Mouse (Mus musculus): ENCODE results near the gene Jpt1. TPM values are rescaled to one million over a fixed set of nuclear protein-coding genes. Genes with fewer than 3 reads are reported as not detected.

The Jpt1 gene
- polyA plus RNA-seq, 1 experiment: 320 TPM

DNA sequence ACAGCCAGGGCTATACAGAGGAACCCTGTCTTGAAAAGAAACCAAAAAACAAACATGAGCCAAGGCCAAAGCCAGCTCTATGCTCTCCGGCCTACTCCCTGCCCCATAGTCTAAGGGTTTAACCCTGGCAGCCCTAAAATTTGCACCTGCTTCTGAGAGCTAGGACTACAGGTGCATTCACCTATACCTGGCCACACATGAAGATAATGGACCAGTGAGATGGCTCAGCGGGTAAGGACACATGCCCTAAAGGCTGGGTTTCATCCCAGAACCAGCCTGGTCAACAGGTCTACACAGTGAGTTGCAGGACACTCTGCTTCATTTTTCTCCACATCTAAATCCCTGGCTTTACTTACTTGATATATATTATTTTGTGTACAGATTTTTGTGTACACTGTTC lies 8.1 kb upstream of the Jpt1 start:
- H3K27me3 ChIP-seq (ENCODE audit: control insufficient read depth, insufficient read depth, insufficient read length): no peaks in the 10 kb centered on the region
- no peak overlapping the region for H3K4me3 ChIP-seq (ENCODE audit: insufficient read depth, poor library complexity, severe bottlenecking)
- peaks cover 17% of the 10 kb centered on the region for H3K79me3 ChIP-seq (ENCODE audit: low read depth)
- peaks cover 36% of the 10 kb centered on the region for H3K79me2 ChIP-seq (ENCODE audit: control insufficient read depth, insufficient read depth)
- H3K36me3 ChIP-seq (ENCODE audit: control insufficient read depth, insufficient read depth): peaks cover 45% of the 10 kb centered on the region
- TF ChIP-seq MYOG (IDR thresholded peaks at IDR 0.05; ENCODE audit: control insufficient read depth, extremely low read depth, insufficient read length): no peak
- TF ChIP-seq CEBPB (IDR thresholded peaks at IDR 0.05; ENCODE audit: low read depth): no peak
- no peak for TF ChIP-seq MAX (IDR thresholded peaks at IDR 0.05)
- no peak for TF ChIP-seq CTCF (IDR thresholded peaks at IDR 0.05; ENCODE audit: control insufficient read depth, insufficient read depth, insufficient read length)
- TF ChIP-seq MYOD1 (IDR thresholded peaks at IDR 0.05; ENCODE audit: control insufficient read depth, insufficient read length, low read depth): no peak
- TF ChIP-seq FOSL1 (IDR thresholded peaks at IDR 0.05; ENCODE audit: insufficient read depth, low read length, poor library complexity, severe bottlenecking): no peak
- TF ChIP-seq USF1 (IDR thresholded peaks at IDR 0.05; ENCODE audit: low read depth): no peak
- H3ac ChIP-seq (ENCODE audit: control insufficient read depth, insufficient read length, low read depth): no peak overlapping the region

DNA sequence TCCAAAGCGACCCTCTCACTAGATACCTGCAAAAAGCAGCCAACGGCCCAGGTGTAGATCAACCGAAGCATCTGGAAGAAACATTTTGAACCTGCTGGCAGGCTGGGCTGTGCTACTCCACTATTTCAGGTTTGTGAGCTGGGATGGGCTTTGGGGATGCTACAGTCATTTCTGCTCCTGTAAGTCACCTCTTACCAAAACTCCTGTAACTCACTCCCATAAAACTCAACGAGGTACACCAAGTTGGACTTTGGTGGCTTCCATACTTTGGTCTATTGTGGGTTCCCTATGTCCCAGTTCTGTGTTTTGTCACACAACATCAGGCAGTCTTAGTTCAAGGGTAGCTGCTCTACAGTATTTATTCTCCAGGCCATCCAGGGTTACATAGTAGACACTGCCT lies 6.9 kb upstream of the Jpt1 start:
- no peak overlapping the region for H3ac ChIP-seq (ENCODE audit: control insufficient read depth, insufficient read length, low read depth)
- H3K27me3 ChIP-seq (ENCODE audit: control insufficient read depth, insufficient read depth, insufficient read length): no peaks in the 10 kb centered on the region
- H3K4me3 ChIP-seq (ENCODE audit: insufficient read depth, poor library complexity, severe bottlenecking): no peak overlapping the region
- H3K79me3 ChIP-seq (ENCODE audit: low read depth): peaks cover 7% of the 10 kb centered on the region
- H3K36me3 ChIP-seq (ENCODE audit: control insufficient read depth, insufficient read depth): peaks cover 34% of the 10 kb centered on the region
- TF ChIP-seq FOSL1 (IDR thresholded peaks at IDR 0.05; ENCODE audit: insufficient read depth, low read length, poor library complexity, severe bottlenecking): no peak
- H3K79me2 ChIP-seq (ENCODE audit: control insufficient read depth, insufficient read depth): peaks cover 24% of the 10 kb centered on the region

- Histone ChIP-seq H3K36me3 (ENCODE audit: control insufficient read depth, insufficient read depth) (peaks cover 25% of the 10 kb centered on the region), H3ac (ENCODE audit: control insufficient read depth, insufficient read length, low read depth) (no peak overlapping the region), H3K4me3 (ENCODE audit: insufficient read depth, poor library complexity, severe bottlenecking) (no peak overlapping the region), H3K79me2 (ENCODE audit: control insufficient read depth, insufficient read depth) (peaks cover 16% of the 10 kb centered on the region), H3K79me3 (ENCODE audit: low read depth) (no peaks in the 10 kb centered on the region), H3K27me3 (ENCODE audit: control insufficient read depth, insufficient read depth, insufficient read length) (no peaks in the 10 kb centered on the region)
- TF ChIP-seq USF1 (IDR thresholded peaks at IDR 0.05; ENCODE audit: low read depth): no peak
- TF ChIP-seq MYOG (IDR thresholded peaks at IDR 0.05; ENCODE audit: control insufficient read depth, extremely low read depth, insufficient read length): no peak
- no peak for TF ChIP-seq MYOD1 (IDR thresholded peaks at IDR 0.05; ENCODE audit: control insufficient read depth, insufficient read length, low read depth)
- TF ChIP-seq FOSL1 (IDR thresholded peaks at IDR 0.05; ENCODE audit: insufficient read depth, low read length, poor library complexity, severe bottlenecking): no peak
- no peak for TF ChIP-seq CTCF (IDR thresholded peaks at IDR 0.05; ENCODE audit: control insufficient read depth, insufficient read depth, insufficient read length)
Observed at GRCm38 (mm10) chr11:115520218-115520617, 6.0 kb upstream of the Jpt1 start.

GRCm38 (mm10) chr11:115519581-115519980 lies 5.4 kb upstream of the Jpt1 start:
- no peak for TF ChIP-seq CTCF (IDR thresholded peaks at IDR 0.05; ENCODE audit: control insufficient read depth, insufficient read depth, insufficient read length)
- no peak for TF ChIP-seq CEBPB (IDR thresholded peaks at IDR 0.05; ENCODE audit: low read depth)
- Histone ChIP-seq H3K79me2 (ENCODE audit: control insufficient read depth, insufficient read depth) (peaks cover 9% of the 10 kb centered on the region), H3K79me3 (ENCODE audit: low read depth) (no peaks in the 10 kb centered on the region), H3K4me3 (ENCODE audit: insufficient read depth, poor library complexity, severe bottlenecking) (no peak overlapping the region), H3K27me3 (ENCODE audit: control insufficient read depth, insufficient read depth, insufficient read length) (no peaks in the 10 kb centered on the region), H3ac (ENCODE audit: control insufficient read depth, insufficient read length, low read depth) (no peak overlapping the region), H3K36me3 (ENCODE audit: control insufficient read depth, insufficient read depth) (peaks cover 19% of the 10 kb centered on the region)

DNA sequence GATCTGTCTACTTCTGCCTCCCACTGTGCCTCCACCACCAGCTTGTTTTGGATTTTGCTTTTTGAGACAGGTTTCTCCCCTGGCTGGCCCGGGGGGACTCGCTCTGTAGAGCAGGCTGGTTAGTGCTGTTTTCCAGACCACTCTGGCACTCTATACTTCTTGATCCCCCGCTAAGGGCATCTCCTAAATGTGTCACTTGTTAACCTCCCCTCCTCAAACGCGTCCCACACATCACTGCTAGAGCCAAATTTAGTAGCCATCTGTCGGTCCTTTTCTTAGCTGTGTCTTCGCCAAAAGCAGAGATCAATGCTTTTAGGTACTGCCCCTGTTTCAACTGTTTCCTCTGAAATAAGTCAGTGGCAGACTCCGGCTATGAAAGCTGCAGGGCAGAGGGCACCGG lies 4.5 kb upstream of the Jpt1 start:
- H3ac ChIP-seq (ENCODE audit: control insufficient read depth, insufficient read length, low read depth): no peak overlapping the region
- no peaks in the 10 kb centered on the region for H3K27me3 ChIP-seq (ENCODE audit: control insufficient read depth, insufficient read depth, insufficient read length)
- H3K36me3 ChIP-seq (ENCODE audit: control insufficient read depth, insufficient read depth): peaks cover 10% of the 10 kb centered on the region
- peaks cover 4% of the 10 kb centered on the region for H3K79me3 ChIP-seq (ENCODE audit: low read depth)
- H3K79me2 ChIP-seq (ENCODE audit: control insufficient read depth, insufficient read depth): peaks cover 7% of the 10 kb centered on the region
- H3K4me3 ChIP-seq (ENCODE audit: insufficient read depth, poor library complexity, severe bottlenecking): no peak overlapping the region
- TF ChIP-seq MYOG (IDR thresholded peaks at IDR 0.05; ENCODE audit: control insufficient read depth, extremely low read depth, insufficient read length) (no peak), USF1 (IDR thresholded peaks at IDR 0.05; ENCODE audit: low read depth) (no peak), FOSL1 (IDR thresholded peaks at IDR 0.05; ENCODE audit: insufficient read depth, low read length, poor library complexity, severe bottlenecking) (no peak), MYOD1 (IDR thresholded peaks at IDR 0.05; ENCODE audit: control insufficient read depth, insufficient read length, low read depth) (no peak), CEBPB (IDR thresholded peaks at IDR 0.05; ENCODE audit: low read depth) (no peak), CTCF (IDR thresholded peaks at IDR 0.05; ENCODE audit: control insufficient read depth, insufficient read depth, insufficient read length) (no peak), MAX (IDR thresholded peaks at IDR 0.05) (no peak)

- no peak for TF ChIP-seq FOSL1 (IDR thresholded peaks at IDR 0.05; ENCODE audit: insufficient read depth, low read length, poor library complexity, severe bottlenecking)
- no peak for TF ChIP-seq MAX (IDR thresholded peaks at IDR 0.05)
- TF ChIP-seq USF1 (IDR thresholded peaks at IDR 0.05; ENCODE audit: low read depth): no peak
- no peaks in the 10 kb centered on the region for H3K27me3 ChIP-seq (ENCODE audit: control insufficient read depth, insufficient read depth, insufficient read length)
- peaks cover 21% of the 10 kb centered on the region for H3K79me3 ChIP-seq (ENCODE audit: low read depth)
- no peak overlapping the region for H3ac ChIP-seq (ENCODE audit: control insufficient read depth, insufficient read length, low read depth)
- H3K36me3 ChIP-seq (ENCODE audit: control insufficient read depth, insufficient read depth): peaks cover 4% of the 10 kb centered on the region
- H3K4me3 ChIP-seq (ENCODE audit: insufficient read depth, poor library complexity, severe bottlenecking): no peak overlapping the region
- H3K79me2 ChIP-seq (ENCODE audit: control insufficient read depth, insufficient read depth): peaks cover 24% of the 10 kb centered on the region
Observed at GRCm38 (mm10) chr11:115516942-115517341, 2.8 kb upstream of the Jpt1 start.
